Mouse (Mus musculus) layer of hippocampus, adult 9-10 months (tissue): ENCODE data around the gene Gm13278.
"Not testable (repeated sequence)": the region's sequence is repeated elsewhere in the genome, so short reads cannot be mapped to it uniquely, and the experiment has no call there.

Experiments used
- DNase-seq: peaks from one replicate; pipeline ENCODE4 v3.0.0; 2022; ENCODE audit warnings: low spot score

Gene Gm13278

GRCm38 (mm10) chr4:88791250-88791649 is at the start of gene Gm13278:
TSS of gene Gm13278 (plus strand) at chr4:88791550.
- not testable (repeated sequence) for DNase-seq

DNA sequence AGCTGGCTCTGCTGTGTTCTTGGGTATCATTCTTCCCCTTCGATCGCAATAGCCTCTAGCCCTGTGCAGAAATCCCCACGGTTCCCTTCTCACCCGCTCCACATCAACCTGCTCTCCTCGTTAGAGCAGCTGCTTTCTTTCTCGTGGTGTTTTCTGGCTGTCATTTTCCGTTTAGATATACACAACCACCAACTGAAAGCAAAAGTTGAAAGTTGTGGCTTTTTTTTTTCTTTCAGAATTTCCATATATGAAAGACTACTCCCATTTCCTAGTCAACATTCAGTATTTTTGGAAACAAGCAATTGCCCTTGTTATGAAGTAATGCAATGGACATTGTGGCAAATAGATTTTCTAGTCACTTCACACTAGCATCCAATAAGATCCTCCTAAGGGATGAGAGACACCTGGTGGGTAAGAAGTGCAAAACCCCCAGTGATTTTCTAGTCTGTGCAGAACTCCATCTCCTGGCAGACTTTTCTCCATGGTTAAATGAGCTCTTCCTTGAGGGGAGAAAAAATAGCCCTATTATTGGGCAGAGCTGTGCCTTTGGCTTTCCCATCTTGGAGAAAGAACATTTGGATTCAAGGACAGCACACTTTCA is 48.5 kb upstream of the Gm13278 start:
- DNase-seq = no peak

DNA sequence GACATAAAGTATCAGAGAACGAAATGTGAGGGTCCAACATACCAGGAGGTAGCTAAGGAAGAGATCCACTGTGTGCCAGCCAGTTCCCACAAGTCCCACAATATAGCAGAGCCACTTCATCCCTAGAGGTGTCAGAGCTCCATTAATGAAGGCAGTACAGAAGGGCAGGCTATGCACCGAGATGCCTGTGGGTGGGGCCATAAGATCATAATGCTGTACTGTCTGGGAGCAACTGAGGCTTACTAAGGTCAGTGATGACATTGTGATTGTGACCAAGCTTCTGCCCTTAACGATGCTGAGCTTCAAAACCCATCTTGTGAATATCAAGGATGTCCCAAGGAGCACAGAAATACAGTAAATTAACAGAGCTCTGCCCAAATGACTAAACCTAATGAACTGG is 47.1 kb upstream of the Gm13278 start:
- DNase-seq = no peak

DNA sequence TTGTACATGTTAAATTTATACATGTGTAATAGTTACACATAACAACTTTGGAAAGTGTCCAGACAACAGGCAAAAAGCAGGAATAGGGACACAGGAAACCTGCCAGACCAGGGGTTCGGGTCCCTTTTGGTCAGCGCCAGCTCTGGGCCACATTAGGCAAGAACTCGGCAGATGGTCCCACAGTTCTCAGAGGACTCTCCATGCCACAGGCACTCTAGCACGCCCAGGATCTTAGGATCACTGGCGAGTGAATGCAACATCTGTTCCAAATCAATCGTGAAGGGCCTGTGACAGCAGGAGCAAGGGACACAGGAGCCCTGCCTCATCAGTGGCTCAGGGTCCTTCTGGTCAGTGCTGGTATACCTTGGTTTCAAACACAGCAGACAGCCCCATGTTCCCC is 41.4 kb upstream of the Gm13278 start:
- no peak for DNase-seq

- DNase-seq = peak; percentile 27
Observed at GRCm38 (mm10) chr4:88754818-88755340, 36.5 kb upstream of the Gm13278 start, which contains the start of gene Gm13271. TSS of gene Gm13271 (plus strand) at chr4:88754868.

GRCm38 (mm10) chr4:88756581-88757513 is 34.5 kb upstream of the Gm13278 start:
- not testable (repeated sequence) for DNase-seq

GRCm38 (mm10) chr4:88757628-88758031 is 33.7 kb upstream of the Gm13278 start:
- DNase-seq = peak; percentile 93

- DNase-seq = not testable (repeated sequence)
Observed at GRCm38 (mm10) chr4:88758751-88759150, 32.6 kb upstream of the Gm13278 start.

GRCm38 (mm10) chr4:88759610-88760268 is 31.6 kb upstream of the Gm13278 start, which contains the start of gene Gm13283:
TSS of gene Gm13283 (plus strand) at chr4:88760119.
- DNase-seq = not testable (repeated sequence)

DNA sequence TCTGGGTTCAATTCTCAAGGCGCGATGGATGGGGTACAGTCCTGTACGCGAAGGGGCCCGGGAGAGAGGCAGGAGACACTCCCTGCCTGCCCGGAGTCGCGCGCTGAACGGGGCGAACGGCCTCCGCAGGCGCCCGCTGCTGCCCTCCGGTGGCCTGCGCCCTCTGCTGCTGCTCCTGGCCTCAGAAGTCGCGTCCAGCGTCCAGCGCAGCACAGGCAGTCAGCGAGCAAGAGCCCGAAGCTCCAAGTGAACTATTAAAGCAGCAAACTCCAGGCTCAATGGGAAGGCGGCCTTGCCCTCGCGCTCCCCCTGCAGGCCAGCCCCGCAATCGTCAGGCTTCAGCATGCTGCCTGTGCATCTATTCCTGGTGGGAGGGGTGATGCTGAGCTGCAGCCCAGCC is 30.9 kb upstream of the Gm13278 start:
- peak; percentile 13 for DNase-seq

- peak; percentile 55 for DNase-seq
Observed at GRCm38 (mm10) chr4:88761776-88762175, 29.6 kb upstream of the Gm13278 start.

DNA sequence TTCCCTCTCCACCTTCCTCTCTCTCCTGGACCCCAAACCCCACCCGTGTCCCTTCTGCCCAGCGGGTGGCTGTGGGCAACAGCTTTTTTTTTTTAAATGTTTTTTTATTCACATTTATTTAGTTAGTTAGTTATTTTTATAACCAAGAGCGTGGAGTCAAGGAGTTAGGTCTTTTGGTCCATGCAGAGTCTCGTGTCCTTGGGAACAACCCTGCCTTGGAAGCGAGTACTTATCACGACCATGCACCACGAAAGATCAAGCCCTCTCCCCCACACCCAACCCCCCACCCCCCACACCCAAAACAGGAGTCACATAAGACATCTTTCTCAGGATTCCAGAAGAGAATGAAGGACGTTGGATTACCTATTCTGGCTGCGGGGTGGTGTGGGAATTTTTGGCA is 29.0 kb upstream of the Gm13278 start:
- DNase-seq = not testable (repeated sequence)

- not testable (repeated sequence) for DNase-seq
Observed at GRCm38 (mm10) chr4:88763384-88764018, 27.8 kb upstream of the Gm13278 start.

GRCm38 (mm10) chr4:88773534-88773933 is 17.8 kb upstream of the Gm13278 start, which contains the start of gene Gm13290:
TSS of gene Gm13290 (plus strand) at chr4:88773834.
- not testable (repeated sequence) for DNase-seq

DNA sequence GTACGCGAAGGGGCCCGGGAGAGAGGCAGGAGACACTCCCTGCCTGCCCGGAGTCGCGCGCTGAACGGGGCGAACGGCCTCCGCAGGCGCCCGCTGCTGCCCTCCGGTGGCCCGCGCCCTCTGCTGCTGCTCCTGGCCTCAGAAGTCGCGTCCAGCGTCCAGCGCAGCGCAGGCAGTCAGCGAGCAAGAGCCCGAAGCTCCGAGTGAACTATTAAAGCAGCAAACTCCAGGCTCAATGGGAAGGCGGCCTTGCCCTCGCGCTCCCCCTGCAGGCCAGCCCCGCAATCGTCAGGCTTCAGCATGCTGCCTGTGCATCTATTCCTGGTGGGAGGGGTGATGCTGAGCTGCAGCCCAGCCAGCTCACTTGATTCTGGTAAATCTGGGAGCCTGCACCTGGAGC is 14.7 kb upstream of the Gm13278 start, which contains the start of gene Gm13289:
Gm13289 (plus strand) TSS at position 301 of the 400 bp plus-strand sequence.
- not testable (repeated sequence) for DNase-seq

GRCm38 (mm10) chr4:88779550-88779949 is 11.8 kb upstream of the Gm13278 start, which contains the start of gene Gm13272:
TSS of gene Gm13272 (plus strand) at chr4:88779850.
- DNase-seq = not testable (repeated sequence)

DNA sequence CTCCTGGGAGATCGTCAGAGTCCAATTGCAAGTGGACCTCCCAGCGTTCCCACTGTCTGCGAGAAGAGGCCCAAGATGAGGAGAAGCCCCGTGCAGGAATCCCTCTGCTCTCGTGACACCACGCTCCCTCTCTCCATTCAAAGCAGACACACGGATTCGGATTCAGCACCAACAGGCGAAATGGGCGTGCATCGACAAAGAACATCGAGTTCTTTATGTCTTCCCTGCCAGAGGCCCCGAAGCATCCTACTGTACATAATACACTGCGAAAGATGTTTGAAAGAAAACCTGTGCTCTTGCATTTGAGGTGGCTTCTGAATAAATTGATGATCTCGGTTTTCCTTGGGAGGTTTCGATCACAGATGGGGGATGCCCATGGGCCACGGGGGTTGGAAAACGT is 11.0 kb upstream of the Gm13278 start:
- DNase-seq = not testable (repeated sequence)

GRCm38 (mm10) chr4:88781831-88782230 is 9.5 kb upstream of the Gm13278 start, which contains the start of gene Ifnz:
TSS of gene Ifnz (plus strand) at chr4:88782131.
- not testable (repeated sequence) for DNase-seq

DNA sequence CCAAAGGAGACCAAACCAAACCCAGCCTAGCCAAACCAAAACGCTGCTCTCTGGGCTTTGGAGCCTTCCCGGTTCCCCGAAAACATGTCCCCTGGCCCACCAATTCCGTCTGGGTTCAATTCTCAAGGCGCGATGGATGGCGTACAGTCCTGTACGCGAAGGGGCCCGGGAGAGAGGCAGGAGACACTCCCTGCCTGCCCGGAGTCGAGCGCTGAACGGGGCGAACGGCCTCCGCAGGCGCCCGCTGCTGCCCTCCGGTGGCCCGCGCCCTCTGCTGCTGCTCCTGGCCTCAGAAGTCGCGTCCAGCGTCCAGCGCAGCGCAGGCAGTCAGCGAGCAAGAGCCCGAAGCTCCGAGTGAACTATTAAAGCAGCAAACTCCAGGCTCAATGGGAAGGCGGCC is 9.0 kb upstream of the Gm13278 start:
- DNase-seq = not testable (repeated sequence)

- not testable (repeated sequence) for DNase-seq
Observed at GRCm38 (mm10) chr4:88785409-88785808, 5.9 kb upstream of the Gm13278 start, which contains the start of gene Gm13276. TSS of gene Gm13276 (plus strand) at chr4:88785709.

DNA sequence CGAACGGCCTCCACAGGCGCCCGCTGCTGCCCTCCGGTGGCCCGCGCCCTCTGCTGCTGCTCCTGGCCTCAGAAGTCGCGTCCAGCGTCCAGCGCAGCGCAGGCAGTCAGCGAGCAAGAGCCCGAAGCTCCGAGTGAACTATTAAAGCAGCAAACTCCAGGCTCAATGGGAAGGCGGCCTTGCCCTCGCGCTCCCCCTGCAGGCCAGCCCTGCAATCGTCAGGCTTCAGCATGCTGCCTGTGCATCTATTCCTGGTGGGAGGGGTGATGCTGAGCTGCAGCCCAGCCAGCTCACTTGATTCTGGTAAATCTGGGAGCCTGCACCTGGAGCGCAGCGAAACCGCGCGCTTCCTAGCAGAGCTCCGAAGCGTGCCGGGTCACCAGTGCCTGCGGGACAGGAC is 2.9 kb upstream of the Gm13278 start, which contains the start of gene Gm13277:
Gm13277 (plus strand) TSS at position 231 of the 400 bp plus-strand sequence.
- DNase-seq = peak; percentile 58
